ENCODE assay signal across 1 mouse cellular context in the genomic region with DNA sequence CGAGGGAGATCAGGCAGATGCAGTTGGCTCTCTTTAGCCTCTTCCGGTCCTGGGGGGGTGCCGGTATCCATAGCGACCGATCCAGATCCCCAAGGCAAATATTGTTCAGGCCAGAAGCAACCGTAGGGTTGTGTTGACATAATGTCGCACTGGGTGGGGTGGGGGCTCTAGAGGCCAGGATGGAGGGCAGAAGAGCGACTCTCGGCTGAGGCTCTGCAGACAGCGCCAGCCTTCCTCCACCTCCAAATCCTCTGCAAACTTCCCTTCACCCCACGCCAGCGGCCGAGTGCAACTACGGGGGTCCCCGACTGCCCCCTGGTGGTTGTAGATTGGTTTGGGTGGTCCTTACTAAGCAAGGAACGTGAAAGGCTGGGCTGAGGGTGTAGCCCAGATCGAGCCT.
TF ChIP-seq lines count a peak whose summit lies in the region.

No protein-coding gene starts in this region.

TF ChIP-seq in C2C12, 6 proteins besides CTCF, POLR2A, EP300 and RAD21:
- TF ChIP-seq CEBPB (IDR thresholded peaks at IDR 0.05; ENCODE audit: low read depth), result no peak
- no peak for TF ChIP-seq MYOD1 (IDR thresholded peaks at IDR 0.05; ENCODE audit: control insufficient read depth, insufficient read length, low read depth)
- no peak for TF ChIP-seq MYOG (IDR thresholded peaks at IDR 0.05; ENCODE audit: control insufficient read depth, extremely low read depth, insufficient read length)
- TF ChIP-seq USF1 (IDR thresholded peaks at IDR 0.05; ENCODE audit: low read depth), result no peak
- no peak for TF ChIP-seq FOSL1 (IDR thresholded peaks at IDR 0.05; ENCODE audit: insufficient read depth, low read length, poor library complexity, severe bottlenecking)
- TF ChIP-seq MAX (IDR thresholded peaks at IDR 0.05), result no peak
TF ChIP-seq in C2C12: peak in this region for 0.
